Mouse (Mus musculus) embryonic facial prominence, embryonic 13.5 days (tissue): ENCODE results near the gene Lix1l. TPM values are rescaled to one million over a fixed set of nuclear protein-coding genes. Genes with fewer than 3 reads are reported as not detected.

ENCODE experiments used
- ATAC-seq: fragments of 200-750 bp; cut with Nextera tagmentation; 2 replicates; pipeline ENCODE4 v1.8.0; 2017; ENCODE audit warnings: low read depth; ENCODE audit not compliant: insufficient number of reproducible peaks, insufficient read depth, low FRiP score, low TSS enrichment
- H3K27ac ChIP-seq: fragments of 300-500 bp; sonication (generic); 2 replicates; pipeline ENCODE4 v1.5.1; 2015; ENCODE audit warnings: moderate library complexity, mild to moderate bottlenecking, inconsistent platforms
- H3K27me3 ChIP-seq: fragments of 300-500 bp; sonication (generic); 2 replicates; pipeline ENCODE4 v1.6.1; 2015; ENCODE audit warnings: mild to moderate bottlenecking, inconsistent platforms
- H3K36me3 ChIP-seq: fragments of 300-500 bp; sonication (generic); 2 replicates; pipeline ENCODE4 v1.6.1; 2015; ENCODE audit warnings: mild to moderate bottlenecking, inconsistent platforms
- H3K4me1 ChIP-seq: fragments of 300-500 bp; sonication (generic); 2 replicates; pipeline ENCODE4 v1.6.1; 2015; ENCODE audit warnings: inconsistent platforms
- H3K4me2 ChIP-seq: fragments of 300-500 bp; sonication (generic); 2 replicates; pipeline ENCODE4 v1.6.1; 2015; ENCODE audit warnings: moderate library complexity, mild to moderate bottlenecking, inconsistent platforms
- H3K4me3 ChIP-seq: fragments of 300-500 bp; sonication (generic); 2 replicates; pipeline ENCODE4 v1.5.1; 2015; ENCODE audit warnings: mild to moderate bottlenecking, inconsistent platforms
- H3K9ac ChIP-seq: fragments of 300-500 bp; sonication (generic); 2 replicates; pipeline ENCODE4 v1.6.1; 2015; ENCODE audit warnings: mild to moderate bottlenecking, inconsistent platforms
- H3K9me3 ChIP-seq: fragments of 300-500 bp; sonication (generic); 2 replicates; pipeline ENCODE4 v1.6.1; 2016; ENCODE audit warnings: inconsistent platforms
- WGBS: fragments of 180-500 bp; shearing (Covaris S2); methylation state at CpG from one replicate; pipeline ENCODE4 v1.1.7; 2015; ENCODE audit warnings: mixed read lengths; 5-methylcytosine and 5-hydroxymethylcytosine counted together
- polyA plus RNA-seq: library from polyadenylated mRNA; unstranded; fragments of >200 nt; fragmentation: Nextera tagmentation; extraction: Ambion mirVana; gene quantifications from 2 replicates; pipeline ENCODE4 v1.2.1, GENCODE M21; 2015

Gene Lix1l
- polyA plus RNA-seq, 1 experiment from 2014 or later = 9.3 TPM

- no peak for ATAC-seq
- no peaks in the 10 kb centered on the region for H3K9me3 ChIP-seq
- H3K27ac ChIP-seq = no peak overlapping the region
- H3K27me3 ChIP-seq = no peaks in the 10 kb centered on the region
- no peaks in the 10 kb centered on the region for H3K36me3 ChIP-seq
- peaks cover 3% of the 10 kb centered on the region; the same call in 1 of the 2 replicates for H3K4me1 ChIP-seq
- 94% methylated on average over 13 of the region's 13 CpGs for WGBS
- no peak overlapping the region for H3K4me3 ChIP-seq
- no peak overlapping the region for H3K9ac ChIP-seq
- H3K4me2 ChIP-seq = no peak overlapping the region
Observed at GRCm38 (mm10) chr3:96569506-96569905, 31.4 kb upstream of the Lix1l start.

- Histone ChIP-seq H3K9ac (no peak overlapping the region), H3K4me3 (no peak overlapping the region), H3K27me3 (no peaks in the 10 kb centered on the region), H3K4me1 (no peaks in the 10 kb centered on the region), H3K36me3 (no peaks in the 10 kb centered on the region), H3K4me2 (no peak overlapping the region), H3K9me3 (no peaks in the 10 kb centered on the region), H3K27ac (no peak overlapping the region)
- WGBS = 88% methylated on average over 11 of the region's 11 CpGs
- no peak for ATAC-seq
Observed at GRCm38 (mm10) chr3:96569966-96570605, 30.9 kb upstream of the Lix1l start.

- no peak for ATAC-seq
- no peak overlapping the region for H3K9ac ChIP-seq
- no peaks in the 10 kb centered on the region for H3K9me3 ChIP-seq
- H3K4me3 ChIP-seq = no peak overlapping the region
- no peak overlapping the region for H3K4me2 ChIP-seq
- no peaks in the 10 kb centered on the region for H3K36me3 ChIP-seq
- H3K27me3 ChIP-seq = no peaks in the 10 kb centered on the region
- no peak overlapping the region for H3K27ac ChIP-seq
- 57% methylated on average over 7 of the region's 7 CpGs for WGBS
- 0 out of 2 replicates have a peak, but pooled peaks cover 3% of the 10 kb centered on the region for H3K4me1 ChIP-seq
Observed at GRCm38 (mm10) chr3:96570643-96571042, 30.3 kb upstream of the Lix1l start.

GRCm38 (mm10) chr3:96571336-96571735 is 29.6 kb upstream of the Lix1l start:
- H3K9me3 ChIP-seq = no peaks in the 10 kb centered on the region
- no peak overlapping the region for H3K27ac ChIP-seq
- peaks cover 7% of the 10 kb centered on the region for H3K4me1 ChIP-seq
- WGBS = 85% methylated on average over 2 of the region's 2 CpGs
- no peak overlapping the region for H3K4me3 ChIP-seq
- H3K4me2 ChIP-seq = no peak overlapping the region
- H3K27me3 ChIP-seq = no peaks in the 10 kb centered on the region
- H3K36me3 ChIP-seq = no peaks in the 10 kb centered on the region
- H3K9ac ChIP-seq = no peak overlapping the region
- ATAC-seq = no peak

GRCm38 (mm10) chr3:96571896-96572698 is 28.9 kb upstream of the Lix1l start:
- WGBS = 70% methylated on average over 16 of the region's 16 CpGs
- peaks cover 15% of the 10 kb centered on the region for H3K4me1 ChIP-seq

GRCm38 (mm10) chr3:96573611-96574511 is 27.1 kb upstream of the Lix1l start:
- Histone ChIP-seq H3K27ac (no peak overlapping the region), H3K4me3 (no peak overlapping the region), H3K9me3 (no peaks in the 10 kb centered on the region), H3K27me3 (no peaks in the 10 kb centered on the region), H3K9ac (no peak overlapping the region), H3K4me2 (no peak overlapping the region), H3K4me1 (peaks cover 18% of the 10 kb centered on the region), H3K36me3 (peaks cover 4% of the 10 kb centered on the region; the same call in 1 of the 2 replicates)
- ATAC-seq = no peak
- 70% methylated on average over 19 of the region's 19 CpGs for WGBS

More at GRCm38 (mm10) chr3:96571896-96572698, 28.9 kb upstream of the Lix1l start:
- Histone ChIP-seq H3K36me3 (no peaks in the 10 kb centered on the region), H3K4me2 (no peak overlapping the region), H3K4me3 (no peak overlapping the region), H3K9me3 (no peaks in the 10 kb centered on the region), H3K27ac (no peak overlapping the region), H3K9ac (no peak overlapping the region), H3K27me3 (no peaks in the 10 kb centered on the region)
- no peak for ATAC-seq

GRCm38 (mm10) chr3:96575272-96575984 is 25.5 kb upstream of the Lix1l start:
- H3K27ac ChIP-seq = no peak overlapping the region; the same call in 1 of the 2 replicates

GRCm38 (mm10) chr3:96576005-96576658 is 24.8 kb upstream of the Lix1l start:
- peak overlapping the region; percentile 79 for H3K27ac ChIP-seq
- no peak for ATAC-seq
- WGBS = 58% methylated on average over 14 of the region's 14 CpGs
- no peaks in the 10 kb centered on the region for H3K27me3 ChIP-seq
- peaks cover 5% of the 10 kb centered on the region; the same call in 1 of the 2 replicates for H3K36me3 ChIP-seq
- peak overlapping the region; percentile 22; the same call in 1 of the 2 replicates for H3K9ac ChIP-seq
- no peaks in the 10 kb centered on the region for H3K9me3 ChIP-seq
- peak overlapping the region; percentile 52 for H3K4me2 ChIP-seq
- H3K4me3 ChIP-seq = peak overlapping the region; percentile 20
- peaks cover 33% of the 10 kb centered on the region for H3K4me1 ChIP-seq

More at GRCm38 (mm10) chr3:96575272-96575984, 25.5 kb upstream of the Lix1l start:
- 88% methylated on average over 8 of the region's 8 CpGs for WGBS
- H3K4me2 ChIP-seq = no peak overlapping the region
- no peaks in the 10 kb centered on the region for H3K27me3 ChIP-seq
- no peaks in the 10 kb centered on the region for H3K9me3 ChIP-seq
- H3K9ac ChIP-seq = no peak overlapping the region
- no peak for ATAC-seq
- H3K4me3 ChIP-seq = no peak overlapping the region
- H3K4me1 ChIP-seq = peaks cover 26% of the 10 kb centered on the region
- H3K36me3 ChIP-seq = peaks cover 5% of the 10 kb centered on the region; the same call in 1 of the 2 replicates

GRCm38 (mm10) chr3:96576690-96577541 is 24.0 kb upstream of the Lix1l start, which contains the start of gene Gm16253:
TSS of gene Gm16253 (plus strand) at chr3:96576984.
- H3K9ac ChIP-seq = peak within 1 kb of the TSS; percentile 22; the same call in 1 of the 2 replicates
- H3K27ac ChIP-seq = peak within 1 kb of the TSS; percentile 79
- peaks cover 33% of the 10 kb centered on the region for H3K4me1 ChIP-seq

More at GRCm38 (mm10) chr3:96576690-96577541, 24.0 kb upstream of the Lix1l start, which contains the start of gene Gm16253:
- peak; percentile 81 for ATAC-seq
- Histone ChIP-seq H3K4me2 (peak within 1 kb of the TSS; percentile 52), H3K27me3 (no peaks in the 10 kb centered on the region; the same call in 1 of the 2 replicates), H3K36me3 (peaks cover 5% of the 10 kb centered on the region; the same call in 1 of the 2 replicates), H3K4me3 (peak within 1 kb of the TSS; percentile 20), H3K9me3 (no peaks in the 10 kb centered on the region)
- WGBS = 33% methylated on average over 17 of the region's 17 CpGs
